Mouse (Mus musculus): ENCODE results near the gene Dgki. TPM values are rescaled to one million over a fixed set of nuclear protein-coding genes. Genes with fewer than 3 reads are reported as not detected.

The Dgki gene
- polyA plus RNA-seq, 1 experiment from 2014 or later = 1.2 TPM

DNA sequence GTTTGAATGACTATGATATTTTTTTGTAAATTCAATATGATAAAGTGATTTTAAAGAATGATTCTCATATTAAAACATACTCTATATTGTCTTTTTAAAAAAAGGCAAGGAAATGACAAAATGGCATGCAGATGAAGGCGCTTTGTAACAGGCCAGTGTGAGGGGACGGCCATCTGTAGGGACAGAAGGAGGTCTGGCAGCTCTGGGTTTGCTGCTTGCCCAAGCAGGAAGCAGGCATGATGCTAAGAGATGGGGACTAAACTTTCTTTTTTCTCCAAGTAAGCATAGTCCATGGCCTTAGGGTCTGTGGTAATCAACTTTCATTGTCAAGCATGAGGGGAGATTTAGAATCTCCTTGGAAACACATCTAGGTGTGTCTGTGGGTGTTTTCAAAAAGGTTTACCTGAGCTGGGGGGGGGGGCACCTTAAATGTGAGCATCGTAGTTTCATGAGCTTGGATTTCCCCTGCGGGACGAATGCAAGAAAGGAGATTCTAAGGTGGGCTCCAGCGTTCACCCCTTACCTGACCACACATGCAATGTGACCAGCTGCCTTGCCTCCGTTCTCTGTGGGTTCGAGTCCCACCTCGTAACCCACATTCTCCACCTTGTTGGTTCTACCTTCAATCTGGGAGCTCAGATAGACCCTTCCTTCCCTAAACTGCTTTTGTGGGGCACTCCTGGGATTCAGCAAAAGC lies 26.1 kb upstream of the Dgki start:
- H3K4me3 ChIP-seq = no peak overlapping the region
- no peak overlapping the region for H3K9ac ChIP-seq
- H3K36me3 ChIP-seq = peaks cover 7% of the 10 kb centered on the region; the same call in 1 of the 2 replicates
- H3K9me3 ChIP-seq = no peaks in the 10 kb centered on the region
- no peaks in the 10 kb centered on the region for H3K27me3 ChIP-seq
- WGBS = 88% methylated on average over 9 of the region's 9 CpGs
- H3K4me1 ChIP-seq = peaks cover 13% of the 10 kb centered on the region; the same call in 1 of the 2 replicates
- no peak overlapping the region for H3K4me2 ChIP-seq (replicated peaks)
- peak overlapping the region; percentile 55 for H3K27ac ChIP-seq
- ATAC-seq (ENCODE audit: insufficient number of reproducible peaks, insufficient read depth, low FRiP score, low TSS enrichment) = no peak

DNA sequence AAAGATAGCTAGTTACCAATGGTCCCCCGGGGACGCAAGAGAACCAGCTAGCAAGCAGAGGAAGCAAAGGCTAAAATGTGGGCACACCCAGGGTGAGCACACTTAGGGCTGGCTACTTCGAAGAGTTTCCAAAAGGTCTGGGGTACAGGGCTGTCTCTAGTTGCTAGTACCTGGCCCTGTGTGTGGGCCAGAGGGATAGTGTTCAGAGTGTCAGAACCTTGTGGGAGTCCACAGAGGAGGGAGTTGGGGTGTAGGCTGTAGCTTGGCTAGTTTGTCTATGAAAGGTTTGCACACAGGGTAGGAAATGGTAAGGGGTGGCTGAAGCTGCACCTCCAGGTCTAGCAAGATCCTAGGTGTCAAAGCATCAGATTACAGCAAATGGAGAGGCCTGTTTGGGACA lies 25.1 kb upstream of the Dgki start:
- Histone ChIP-seq H3K27ac (no peak overlapping the region), H3K4me3 (no peak overlapping the region), H3K4me1 (0 out of 2 replicates have a peak, but pooled peaks cover 7% of the 10 kb centered on the region), H3K36me3 (peaks cover 4% of the 10 kb centered on the region; the same call in 1 of the 2 replicates), H3K27me3 (no peaks in the 10 kb centered on the region), H3K9ac (no peak overlapping the region), H3K4me2 (replicated peaks) (no peak overlapping the region), H3K9me3 (no peaks in the 10 kb centered on the region)
- ATAC-seq (ENCODE audit: insufficient number of reproducible peaks, insufficient read depth, low FRiP score, low TSS enrichment) = no peak
- 75% methylated on average over 3 of the region's 3 CpGs for WGBS

DNA sequence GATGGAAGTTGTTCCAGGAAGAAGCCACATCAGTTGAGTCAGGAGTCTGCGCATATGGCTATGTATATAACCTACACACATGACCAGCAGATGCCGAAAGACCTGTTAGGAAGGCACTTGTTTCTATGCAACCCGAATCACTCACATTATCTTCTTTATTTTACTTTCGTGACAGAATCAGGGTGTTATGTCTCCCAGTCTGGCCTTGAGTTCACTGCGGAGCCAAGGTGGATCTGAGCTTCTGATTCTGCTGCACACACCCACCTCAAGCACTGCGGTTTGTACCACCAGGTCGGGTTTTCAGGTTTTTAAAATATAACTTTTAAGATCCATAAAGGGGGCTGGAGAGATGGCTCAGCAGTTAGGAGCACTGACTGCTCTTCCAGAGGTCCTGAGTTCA lies 22.7 kb upstream of the Dgki start:
- Histone ChIP-seq H3K36me3 (no peaks in the 10 kb centered on the region), H3K4me2 (replicated peaks) (no peak overlapping the region), H3K27me3 (no peaks in the 10 kb centered on the region), H3K9ac (no peak overlapping the region), H3K4me3 (no peak overlapping the region), H3K9me3 (no peaks in the 10 kb centered on the region), H3K27ac (no peak overlapping the region), H3K4me1 (0 out of 2 replicates have a peak, but pooled peaks cover 7% of the 10 kb centered on the region)
- 93% methylated on average over 7 of the region's 7 CpGs for WGBS
- ATAC-seq (ENCODE audit: insufficient number of reproducible peaks, insufficient read depth, low FRiP score, low TSS enrichment) = no peak

- H3K27me3 ChIP-seq = no peaks in the 10 kb centered on the region
- H3K9ac ChIP-seq = no peak overlapping the region
- H3K4me3 ChIP-seq = no peak overlapping the region
- H3K4me2 ChIP-seq (replicated peaks) = no peak overlapping the region
- WGBS = 90% methylated on average over 9 of the region's 9 CpGs
- H3K4me1 ChIP-seq = 0 out of 2 replicates have a peak, but pooled peaks cover 4% of the 10 kb centered on the region
- no peaks in the 10 kb centered on the region for H3K9me3 ChIP-seq
- no peak for ATAC-seq (ENCODE audit: insufficient number of reproducible peaks, insufficient read depth, low FRiP score, low TSS enrichment)
- no peaks in the 10 kb centered on the region for H3K36me3 ChIP-seq
- no peak overlapping the region for H3K27ac ChIP-seq
Observed at GRCm38 (mm10) chr6:37322088-37322487, 22.1 kb upstream of the Dgki start.

- Histone ChIP-seq H3K9me3 (no peaks in the 10 kb centered on the region), H3K4me2 (replicated peaks) (no peak overlapping the region), H3K27ac (no peak overlapping the region), H3K27me3 (no peaks in the 10 kb centered on the region), H3K4me3 (no peak overlapping the region), H3K36me3 (no peaks in the 10 kb centered on the region), H3K4me1 (no peaks in the 10 kb centered on the region), H3K9ac (no peak overlapping the region)
- 82% methylated on average over 5 of the region's 5 CpGs for WGBS
- no peak for ATAC-seq (ENCODE audit: insufficient number of reproducible peaks, insufficient read depth, low FRiP score, low TSS enrichment)
Observed at GRCm38 (mm10) chr6:37317904-37318303, 17.9 kb upstream of the Dgki start.

DNA sequence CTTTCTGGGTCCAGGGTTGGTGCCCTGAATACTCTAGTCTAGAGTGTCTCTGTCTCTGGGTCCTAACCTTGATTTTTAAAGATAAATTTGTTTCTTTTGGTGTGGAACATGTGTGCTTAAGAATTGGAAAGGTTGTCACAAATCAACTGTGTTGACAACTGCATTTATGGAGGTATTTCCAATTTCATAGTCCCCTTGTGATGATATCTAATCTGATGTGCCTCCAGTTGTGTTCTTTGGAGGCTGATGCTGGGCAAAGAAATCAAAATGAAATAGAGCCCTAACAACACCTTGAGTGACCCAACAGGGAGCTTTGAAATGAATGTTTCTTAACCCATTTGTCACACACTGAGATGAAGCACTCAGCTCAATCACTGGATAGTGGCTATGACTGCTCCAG lies 15.5 kb upstream of the Dgki start:
- Histone ChIP-seq H3K9me3 (no peaks in the 10 kb centered on the region), H3K27ac (no peak overlapping the region), H3K27me3 (no peaks in the 10 kb centered on the region), H3K4me2 (replicated peaks) (no peak overlapping the region), H3K9ac (no peak overlapping the region), H3K4me1 (no peaks in the 10 kb centered on the region), H3K4me3 (no peak overlapping the region), H3K36me3 (no peaks in the 10 kb centered on the region)
- ATAC-seq (ENCODE audit: insufficient number of reproducible peaks, insufficient read depth, low FRiP score, low TSS enrichment) = no peak

- H3K4me1 ChIP-seq = no peaks in the 10 kb centered on the region
- no peak for ATAC-seq (ENCODE audit: insufficient number of reproducible peaks, insufficient read depth, low FRiP score, low TSS enrichment)
- H3K4me3 ChIP-seq = no peak overlapping the region
- H3K27ac ChIP-seq = no peak overlapping the region
- no peaks in the 10 kb centered on the region for H3K9me3 ChIP-seq
- no peak overlapping the region for H3K4me2 ChIP-seq (replicated peaks)
- H3K36me3 ChIP-seq = no peaks in the 10 kb centered on the region
- H3K9ac ChIP-seq = no peak overlapping the region
- 85% methylated on average over 4 of the region's 4 CpGs for WGBS
- H3K27me3 ChIP-seq = no peaks in the 10 kb centered on the region
Observed at GRCm38 (mm10) chr6:37310601-37311000, 10.6 kb upstream of the Dgki start.

DNA sequence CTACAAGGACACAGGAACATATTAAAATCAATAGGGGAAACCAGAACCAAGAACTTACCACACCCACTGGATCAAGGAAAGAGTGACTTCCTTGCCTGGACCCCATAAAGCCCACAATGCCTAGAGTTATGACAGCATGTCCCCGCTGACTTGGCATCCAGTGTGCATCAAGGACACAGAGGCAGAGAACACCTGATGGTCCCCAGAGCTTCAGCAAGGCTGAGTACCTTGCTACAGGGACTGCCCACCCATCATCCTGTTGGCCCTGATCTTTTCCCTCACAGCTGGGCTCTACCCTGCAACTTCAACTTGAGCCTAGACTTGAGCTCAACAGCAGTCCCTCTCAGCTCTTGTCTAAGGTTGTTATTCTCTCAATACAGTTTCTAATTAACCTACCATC lies 6.6 kb upstream of the Dgki start:
- WGBS = 100% methylated on average over 1 of the region's 1 CpGs
- H3K27me3 ChIP-seq = peaks cover 5% of the 10 kb centered on the region
- H3K9ac ChIP-seq = no peak overlapping the region
- H3K36me3 ChIP-seq = no peaks in the 10 kb centered on the region
- no peaks in the 10 kb centered on the region for H3K4me1 ChIP-seq
- no peak overlapping the region for H3K4me2 ChIP-seq (replicated peaks)
- H3K27ac ChIP-seq = no peak overlapping the region
- no peaks in the 10 kb centered on the region for H3K9me3 ChIP-seq
- no peak for ATAC-seq (ENCODE audit: insufficient number of reproducible peaks, insufficient read depth, low FRiP score, low TSS enrichment)
- no peak overlapping the region for H3K4me3 ChIP-seq

DNA sequence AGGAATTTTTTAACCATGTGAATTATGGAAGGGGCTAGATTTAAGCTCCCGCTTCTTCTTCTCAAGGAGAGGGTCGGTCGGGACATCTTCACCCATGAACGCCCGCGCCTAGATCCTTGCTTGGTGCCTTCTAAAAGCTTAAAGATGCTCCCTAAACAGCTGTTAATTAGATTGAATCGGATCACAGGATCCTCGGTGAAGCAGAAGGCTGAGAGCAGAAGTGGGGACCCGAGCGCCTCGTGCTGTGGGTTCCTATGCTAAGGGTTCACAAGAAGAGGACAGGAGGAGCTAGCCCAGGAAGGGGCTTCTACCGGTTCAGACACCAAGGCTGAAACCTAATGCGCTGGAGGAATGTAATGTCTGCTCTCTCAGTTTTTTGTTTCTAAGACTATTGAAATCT lies 508 bp upstream of the Dgki start:
- H3K36me3 ChIP-seq = no peaks in the 10 kb centered on the region
- H3K4me2 ChIP-seq (replicated peaks) = peak overlapping the region; percentile 99
- ATAC-seq (ENCODE audit: insufficient number of reproducible peaks, insufficient read depth, low FRiP score, low TSS enrichment) = no peak
- 9% methylated on average over 13 of the region's 13 CpGs for WGBS
- H3K9me3 ChIP-seq = no peaks in the 10 kb centered on the region
- peaks cover 55% of the 10 kb centered on the region for H3K27me3 ChIP-seq
- H3K4me1 ChIP-seq = peaks cover 15% of the 10 kb centered on the region; the same call in 1 of the 2 replicates
- no peak overlapping the region for H3K9ac ChIP-seq
- H3K4me3 ChIP-seq = peak overlapping the region; percentile 68; the same call in 1 of the 2 replicates
- no peak overlapping the region for H3K27ac ChIP-seq

GRCm38 (mm10) chr6:37298982-37299381 lies 1.0 kb downstream of the Dgki start:
- Histone ChIP-seq H3K9me3 (no peaks in the 10 kb centered on the region), H3K4me2 (replicated peaks) (peak overlapping the region; percentile 99), H3K36me3 (no peaks in the 10 kb centered on the region), H3K27ac (no peak overlapping the region), H3K4me1 (peaks cover 15% of the 10 kb centered on the region; the same call in 1 of the 2 replicates), H3K27me3 (peaks cover 55% of the 10 kb centered on the region), H3K9ac (no peak overlapping the region), H3K4me3 (peak overlapping the region; percentile 68)
- no peak for ATAC-seq (ENCODE audit: insufficient number of reproducible peaks, insufficient read depth, low FRiP score, low TSS enrichment)
- WGBS = 33% methylated on average over 4 of the region's 4 CpGs

DNA sequence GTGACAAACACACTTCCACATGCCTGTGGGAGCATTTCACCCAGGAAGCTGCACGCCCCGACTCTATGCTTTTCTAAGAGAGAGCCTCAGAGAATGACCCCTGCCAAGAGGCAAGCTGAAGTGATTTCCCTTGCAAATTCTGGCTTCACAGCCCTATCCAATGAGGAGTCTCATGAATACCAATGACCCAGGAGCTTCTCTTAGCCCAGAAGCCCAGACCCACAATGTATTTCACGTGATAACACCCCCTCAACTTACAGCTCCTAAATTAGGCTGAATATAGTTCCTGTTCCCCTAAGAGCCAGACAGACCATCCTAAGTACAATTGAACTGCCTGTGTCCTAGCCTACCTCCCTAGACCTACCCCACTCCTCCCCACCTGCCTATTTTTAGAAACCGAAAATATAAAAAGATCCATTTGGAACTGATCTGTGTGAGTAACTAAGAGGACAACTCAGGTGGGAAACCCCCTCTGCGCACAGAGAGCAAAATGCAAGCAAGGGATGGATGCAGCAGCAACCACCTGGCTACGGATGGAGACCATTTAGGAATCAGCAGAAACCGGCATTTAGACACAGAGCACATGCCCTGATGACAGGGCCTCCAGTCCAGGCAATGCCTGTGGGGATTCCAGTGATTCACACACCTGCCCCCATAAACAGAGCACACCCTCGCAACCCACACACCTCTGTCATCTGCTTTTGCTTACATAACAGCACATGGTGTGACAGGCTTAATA lies 2.1 kb downstream of the Dgki start:
- H3K27me3 ChIP-seq = peaks cover 55% of the 10 kb centered on the region
- no peak overlapping the region for H3K27ac ChIP-seq
- peaks cover 15% of the 10 kb centered on the region; the same call in 1 of the 2 replicates for H3K4me1 ChIP-seq
- H3K4me3 ChIP-seq = no peak overlapping the region
- no peaks in the 10 kb centered on the region for H3K36me3 ChIP-seq
- H3K9me3 ChIP-seq = no peaks in the 10 kb centered on the region
- no peak for ATAC-seq (ENCODE audit: insufficient number of reproducible peaks, insufficient read depth, low FRiP score, low TSS enrichment)
- H3K4me2 ChIP-seq (replicated peaks) = no peak overlapping the region
- no peak overlapping the region for H3K9ac ChIP-seq
- 44% methylated on average over 8 of the region's 8 CpGs for WGBS

DNA sequence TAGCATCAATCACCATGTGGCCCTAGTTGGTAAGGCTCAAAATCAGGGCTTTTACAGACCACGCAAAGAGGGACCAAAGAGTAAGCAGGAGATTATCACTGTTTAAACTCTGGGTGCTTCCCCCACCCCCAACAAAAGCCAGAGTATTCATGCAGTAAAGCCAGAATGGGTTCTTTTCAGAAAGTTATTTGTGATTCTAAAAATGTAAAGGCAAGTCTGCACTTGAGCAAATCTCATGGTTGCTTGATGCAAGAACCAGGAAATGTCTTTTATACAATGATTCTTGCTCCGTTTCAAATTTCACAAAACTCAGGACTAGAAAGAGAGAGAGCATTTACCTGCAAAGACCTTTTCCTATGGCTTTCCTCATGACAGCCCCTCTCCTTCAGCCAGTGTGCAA lies 7.9 kb downstream of the Dgki start:
- Histone ChIP-seq H3K36me3 (no peaks in the 10 kb centered on the region), H3K4me1 (no peaks in the 10 kb centered on the region; the same call in 1 of the 2 replicates), H3K27me3 (peaks cover 4% of the 10 kb centered on the region), H3K27ac (no peak overlapping the region), H3K4me2 (replicated peaks) (no peak overlapping the region), H3K9me3 (no peaks in the 10 kb centered on the region), H3K4me3 (no peak overlapping the region), H3K9ac (no peak overlapping the region)
- no peak for ATAC-seq (ENCODE audit: insufficient number of reproducible peaks, insufficient read depth, low FRiP score, low TSS enrichment)
- WGBS = 73% methylated on average over 2 of the region's 2 CpGs
